Mouse (Mus musculus): ENCODE measurements around the gene Dph3.

Gene Dph3

GRCm38 (mm10) chr14:32083466-32083865, 2.1 kb downstream of the Dph3 start:
- no peak for DNase-seq

- DNase-seq = no peak
These were observed 2.6 kb downstream of the Dph3 start for GRCm38 (mm10) chr14:32082891-32083290.

GRCm38 (mm10) chr14:32081026-32081425, 4.5 kb downstream of the Dph3 start:
- no peak for DNase-seq

GRCm38 (mm10) chr14:32076896-32077575, 8.5 kb downstream of the Dph3 start:
- peak; percentile 79 for DNase-seq

GRCm38 (mm10) chr14:32073901-32074300, 11.6 kb downstream of the Dph3 start:
- peak; percentile 14 for DNase-seq

GRCm38 (mm10) chr14:32073211-32073685, 12.3 kb downstream of the Dph3 start:
- DNase-seq = peak; percentile 7

GRCm38 (mm10) chr14:32072807-32073206, 12.7 kb downstream of the Dph3 start:
- DNase-seq = no peak

- DNase-seq = no peak
These were observed 24.1 kb downstream of the Dph3 start for GRCm38 (mm10) chr14:32061398-32061797.

GRCm38 (mm10) chr14:32057664-32058063, 27.9 kb downstream of the Dph3 start:
- no peak for DNase-seq

GRCm38 (mm10) chr14:32056675-32057074, 28.9 kb downstream of the Dph3 start:
- DNase-seq = no peak

GRCm38 (mm10) chr14:32055781-32056180, 29.7 kb downstream of the Dph3 start:
- DNase-seq = no peak

- DNase-seq = no peak
These were observed 30.7 kb downstream of the Dph3 start for GRCm38 (mm10) chr14:32054788-32055187.

- no peak for DNase-seq
These were observed 31.6 kb downstream of the Dph3 start for GRCm38 (mm10) chr14:32053895-32054294.

- no peak for DNase-seq
These were observed 35.4 kb downstream of the Dph3 start for GRCm38 (mm10) chr14:32050171-32050570.

GRCm38 (mm10) chr14:32046357-32046756, 39.2 kb downstream of the Dph3 start:
- no peak for DNase-seq

GRCm38 (mm10) chr14:32042108-32042507, 43.4 kb downstream of the Dph3 start:
- DNase-seq = no peak

GRCm38 (mm10) chr14:32037661-32038252, 47.8 kb downstream of the Dph3 start:
- DNase-seq = no peak

GRCm38 (mm10) chr14:32036482-32036881, 49.0 kb downstream of the Dph3 start:
- DNase-seq = no peak

GRCm38 (mm10) chr14:32032522-32032921, 53.0 kb downstream of the Dph3 start:
- DNase-seq = peak; percentile 85

All from embryo, embryonic 11 days (tissue).